Mouse (Mus musculus): ENCODE data around the gene Mroh2a.

GRCm38 (mm10) chr1:88304261-88304985, 77.6 kb downstream of the Mroh2a start:
- no peak for TF ChIP-seq CTCF (IDR thresholded peaks at IDR 0.05; ENCODE audit: insufficient read depth, low read depth, low read length)
- no peak for TF ChIP-seq POLR2A (IDR thresholded peaks at IDR 0.05; ENCODE audit: insufficient read depth, low read depth, low read length)

Data from olfactory bulb, adult 2 months (tissue).